Mouse (Mus musculus) myocyte (in vitro differentiated cells): ENCODE measurements around the gene AU040320.

Experiments used
- CEBPB ChIP-seq: IDR thresholded peaks from 2 replicates; pipeline ENCODE4 v1.6.1; 2011; ENCODE audit warnings: mild to moderate bottlenecking, moderate library complexity; ENCODE audit not compliant: poor library complexity, insufficient read depth, severe bottlenecking
- POLR2A ChIP-seq: IDR thresholded peaks from one replicate; pipeline ENCODE4 v1.6.1; 2011; ENCODE audit warnings: low read depth, mild to moderate bottlenecking, control low read depth, moderate library complexity; ENCODE audit not compliant: insufficient read length
- REST ChIP-seq: IDR thresholded peaks from one replicate; pipeline ENCODE4 v1.6.1; 2011; ENCODE audit warnings: mild to moderate bottlenecking, control low read depth, moderate library complexity; ENCODE audit not compliant: insufficient read depth, insufficient read length
- SRF ChIP-seq: IDR thresholded peaks from one replicate; pipeline ENCODE4 v1.6.1; 2011; ENCODE audit warnings: low read depth; ENCODE audit not compliant: control insufficient read depth, insufficient read length
- TCF12 ChIP-seq: IDR thresholded peaks from one replicate; pipeline ENCODE4 v1.6.1; 2011; ENCODE audit warnings: mild to moderate bottlenecking, control low read depth; ENCODE audit not compliant: poor library complexity, insufficient read depth, severe bottlenecking

- TF ChIP-seq POLR2A (no peak), TCF12 (no peak), CEBPB (no peak), REST (no peak), SRF (no peak)
These were observed 77.8 kb downstream of the AU040320 start for GRCm38 (mm10) chr4:126831122-126831521.
